Mouse (Mus musculus): ENCODE data around the gene Mthfr. TPM values are rescaled to one million over a fixed set of nuclear protein-coding genes. Genes with fewer than 3 reads are reported as not detected.
A peak's percentile ranks its signal among the peaks of the same experiment; 100 is the strongest.

The Mthfr gene
- polyA plus RNA-seq, 1 experiment from 2014 or later: 8.2 TPM

- Histone ChIP-seq H3K27me3 (ENCODE audit: control insufficient read depth, insufficient read depth, low read length) (no peaks in the 10 kb centered on the region), H3K4me1 (replicated peaks; ENCODE audit: control insufficient read depth, insufficient read depth) (no peaks in the 10 kb centered on the region), H3K9ac (ENCODE audit: low read length) (no peak overlapping the region), H3K4me3 (ENCODE audit: low read depth, low read length) (no peak overlapping the region), H3K36me3 (ENCODE audit: control insufficient read depth, insufficient read depth, low read length) (peaks cover 3% of the 10 kb centered on the region; the same call in 1 of the 2 replicates), H3K9me3 (ENCODE audit: control insufficient read depth, low read length) (no peaks in the 10 kb centered on the region), H3K27ac (replicated peaks) (no peak overlapping the region), H3K4me2 (replicated peaks; ENCODE audit: low read depth) (no peak overlapping the region)
- ATAC-seq (ENCODE audit: low FRiP score, low TSS enrichment) (no peak), DNase-seq (ENCODE audit: low spot score) (no peak)
- WGBS: 48% methylated on average over 8 of the region's 8 CpGs
- TF ChIP-seq CTCF (IDR thresholded peaks at IDR 0.05; ENCODE audit: low read depth) (no peak), EP300 (optimal IDR thresholded peaks at IDR 0.05) (no peak)
Observed at GRCm38 (mm10) chr4:148001866-148002265, 37.0 kb upstream of the Mthfr start.

GRCm38 (mm10) chr4:148004361-148004760, 34.5 kb upstream of the Mthfr start:
- WGBS: 86% methylated on average over 7 of the region's 7 CpGs
- TF ChIP-seq EP300 (optimal IDR thresholded peaks at IDR 0.05) (no peak), CTCF (IDR thresholded peaks at IDR 0.05; ENCODE audit: low read depth) (no peak)

GRCm38 (mm10) chr4:148008412-148008811, 30.5 kb upstream of the Mthfr start:
- 0 out of 2 replicates have a peak, but pooled peaks have one; percentile 19 for ATAC-seq (ENCODE audit: low FRiP score, low TSS enrichment)
- no peak overlapping the region for H3K4me3 ChIP-seq (ENCODE audit: low read depth, low read length)

More at GRCm38 (mm10) chr4:148004361-148004760, 34.5 kb upstream of the Mthfr start:
- H3K4me1 ChIP-seq (replicated peaks; ENCODE audit: control insufficient read depth, insufficient read depth): no peaks in the 10 kb centered on the region
- H3K9ac ChIP-seq (ENCODE audit: low read length): no peak overlapping the region
- H3K4me3 ChIP-seq (ENCODE audit: low read depth, low read length): no peak overlapping the region
- H3K36me3 ChIP-seq (ENCODE audit: control insufficient read depth, insufficient read depth, low read length): peaks cover 3% of the 10 kb centered on the region; the same call in 1 of the 2 replicates
- DNase-seq (ENCODE audit: low spot score): no peak
- H3K27me3 ChIP-seq (ENCODE audit: control insufficient read depth, insufficient read depth, low read length): no peaks in the 10 kb centered on the region
- H3K9me3 ChIP-seq (ENCODE audit: control insufficient read depth, low read length): no peaks in the 10 kb centered on the region
- H3K27ac ChIP-seq (replicated peaks): no peak overlapping the region
- ATAC-seq (ENCODE audit: low FRiP score, low TSS enrichment): no peak
- H3K4me2 ChIP-seq (replicated peaks; ENCODE audit: low read depth): no peak overlapping the region

GRCm38 (mm10) chr4:148009641-148010040, 29.2 kb upstream of the Mthfr start:
- no peak for ATAC-seq (ENCODE audit: low FRiP score, low TSS enrichment)
- 90% methylated on average over 2 of the region's 2 CpGs for WGBS
- Histone ChIP-seq H3K27ac (replicated peaks) (no peak overlapping the region), H3K4me1 (replicated peaks; ENCODE audit: control insufficient read depth, insufficient read depth) (no peaks in the 10 kb centered on the region), H3K4me3 (ENCODE audit: low read depth, low read length) (no peak overlapping the region), H3K9me3 (ENCODE audit: control insufficient read depth, low read length) (no peaks in the 10 kb centered on the region), H3K36me3 (ENCODE audit: control insufficient read depth, insufficient read depth, low read length) (peaks cover 43% of the 10 kb centered on the region), H3K4me2 (replicated peaks; ENCODE audit: low read depth) (no peak overlapping the region), H3K9ac (ENCODE audit: low read length) (no peak overlapping the region), H3K27me3 (ENCODE audit: control insufficient read depth, insufficient read depth, low read length) (no peaks in the 10 kb centered on the region)
- DNase-seq (ENCODE audit: low spot score): no peak
- TF ChIP-seq CTCF (IDR thresholded peaks at IDR 0.05; ENCODE audit: low read depth) (no peak), EP300 (optimal IDR thresholded peaks at IDR 0.05) (no peak)

More at GRCm38 (mm10) chr4:148008412-148008811, 30.5 kb upstream of the Mthfr start:
- peak; percentile 60 for DNase-seq (ENCODE audit: low spot score)
- H3K27ac ChIP-seq (replicated peaks): no peak overlapping the region
- no peak overlapping the region for H3K9ac ChIP-seq (ENCODE audit: low read length)
- no peaks in the 10 kb centered on the region for H3K9me3 ChIP-seq (ENCODE audit: control insufficient read depth, low read length)
- 81% methylated on average over 4 of the region's 4 CpGs for WGBS
- H3K27me3 ChIP-seq (ENCODE audit: control insufficient read depth, insufficient read depth, low read length): no peaks in the 10 kb centered on the region
- no peaks in the 10 kb centered on the region for H3K4me1 ChIP-seq (replicated peaks; ENCODE audit: control insufficient read depth, insufficient read depth)
- H3K36me3 ChIP-seq (ENCODE audit: control insufficient read depth, insufficient read depth, low read length): peaks cover 31% of the 10 kb centered on the region
- TF ChIP-seq EP300 (optimal IDR thresholded peaks at IDR 0.05): no peak
- peak; percentile 79 for TF ChIP-seq CTCF (IDR thresholded peaks at IDR 0.05; ENCODE audit: low read depth)
- H3K4me2 ChIP-seq (replicated peaks; ENCODE audit: low read depth): no peak overlapping the region

GRCm38 (mm10) chr4:148011332-148011731, 27.5 kb upstream of the Mthfr start:
- DNase-seq (ENCODE audit: low spot score) (no peak), ATAC-seq (ENCODE audit: low FRiP score, low TSS enrichment) (no peak)
- H3K4me3 ChIP-seq (ENCODE audit: low read depth, low read length): no peak overlapping the region
- no peaks in the 10 kb centered on the region for H3K4me1 ChIP-seq (replicated peaks; ENCODE audit: control insufficient read depth, insufficient read depth)
- H3K9me3 ChIP-seq (ENCODE audit: control insufficient read depth, low read length): no peaks in the 10 kb centered on the region
- no peak overlapping the region for H3K4me2 ChIP-seq (replicated peaks; ENCODE audit: low read depth)
- H3K36me3 ChIP-seq (ENCODE audit: control insufficient read depth, insufficient read depth, low read length): peaks cover 53% of the 10 kb centered on the region
- H3K27me3 ChIP-seq (ENCODE audit: control insufficient read depth, insufficient read depth, low read length): no peaks in the 10 kb centered on the region
- H3K9ac ChIP-seq (ENCODE audit: low read length): no peak overlapping the region
- TF ChIP-seq EP300 (optimal IDR thresholded peaks at IDR 0.05) (no peak), CTCF (IDR thresholded peaks at IDR 0.05; ENCODE audit: low read depth) (no peak)
- H3K27ac ChIP-seq (replicated peaks): no peak overlapping the region
- WGBS: 80% methylated on average over 3 of the region's 3 CpGs

- Histone ChIP-seq H3K4me1 (replicated peaks; ENCODE audit: control insufficient read depth, insufficient read depth) (no peaks in the 10 kb centered on the region), H3K27me3 (ENCODE audit: control insufficient read depth, insufficient read depth, low read length) (no peaks in the 10 kb centered on the region), H3K36me3 (ENCODE audit: control insufficient read depth, insufficient read depth, low read length) (peaks cover 58% of the 10 kb centered on the region), H3K9me3 (ENCODE audit: control insufficient read depth, low read length) (no peaks in the 10 kb centered on the region), H3K4me3 (ENCODE audit: low read depth, low read length) (no peak overlapping the region), H3K27ac (replicated peaks) (no peak overlapping the region), H3K4me2 (replicated peaks; ENCODE audit: low read depth) (no peak overlapping the region), H3K9ac (ENCODE audit: low read length) (no peak overlapping the region)
- DNase-seq (ENCODE audit: low spot score): no peak
- 80% methylated on average over 4 of the region's 4 CpGs for WGBS
- no peak for ATAC-seq (ENCODE audit: low FRiP score, low TSS enrichment)
- TF ChIP-seq CTCF (IDR thresholded peaks at IDR 0.05; ENCODE audit: low read depth) (no peak), EP300 (optimal IDR thresholded peaks at IDR 0.05) (no peak)
Observed at GRCm38 (mm10) chr4:148012216-148012615, 26.7 kb upstream of the Mthfr start.

Measured in stomach, postnatal 0 days (tissue).